Comparison of ENCODE assay signal across 9 mouse cellular contexts in the genomic region with DNA sequence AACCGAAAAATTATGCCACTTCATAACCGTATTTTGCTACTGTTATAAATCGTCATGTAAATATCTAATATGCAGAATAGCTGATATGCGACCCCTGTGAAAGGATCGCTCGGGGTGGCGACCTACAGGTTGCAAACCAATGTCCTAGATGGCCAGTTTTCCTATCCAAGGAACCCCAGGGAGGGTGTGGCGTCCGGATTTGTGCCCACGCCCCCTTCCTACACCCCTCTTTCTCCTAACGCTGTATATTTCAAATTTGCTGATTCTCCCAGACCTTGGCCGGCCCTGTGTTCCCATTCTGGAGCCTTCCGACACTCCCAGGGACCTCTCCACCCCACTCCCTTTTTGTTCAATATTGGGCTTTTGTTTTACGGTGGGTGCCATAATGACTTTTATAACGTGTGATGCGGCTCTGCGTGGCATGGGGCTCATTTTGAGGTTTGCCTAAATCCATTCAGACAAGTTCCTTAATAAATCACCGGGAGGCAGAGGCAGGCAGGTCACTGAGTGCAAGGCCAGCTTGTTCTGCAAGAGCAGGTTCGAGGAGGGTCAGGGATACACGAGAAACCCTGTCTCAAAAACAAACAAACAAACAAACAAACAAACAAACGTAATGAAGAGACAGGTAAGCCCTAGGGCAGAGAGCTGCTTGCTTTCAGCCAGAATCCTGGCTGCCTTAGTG. TPM values are rescaled to one million over a fixed set of nuclear protein-coding genes. Genes with fewer than 3 reads are reported as not detected.
DNase-seq lines count a peak whose midpoint lies in the region; ATAC-seq and TF ChIP-seq lines count a peak whose summit lies in the region.
"Had no signal": no experiment of that assay in that cellular context is flagged by ENCODE, and none has a peak within 500 bp of the region (broad histone marks: within the 10 kb centered on the region; RNA-seq: fewer than 3 reads in every experiment).

No protein-coding gene starts in this region.

- TF ChIP-seq POLR2A in embryonic fibroblast, embryonic 13.5 days (IDR thresholded peaks at IDR 0.05; ENCODE audit: low read depth, low read length) = no peak

- intact Hi-C loops in left cerebral cortex, postnatal 36 days (cut with DNase I) = no loop called here

- peak overlapping the region; percentile 91 for H3K4me2 ChIP-seq in lung, embryonic 14.5 days
- H3K4me2 ChIP-seq in kidney, embryonic 16.5 days (replicated peaks; ENCODE audit: low read depth, low read length) = peak overlapping the region; percentile 85
- peak overlapping the region; percentile 94 for H3K4me2 ChIP-seq in neural tube, embryonic 14.5 days (ENCODE audit: low read depth, low read length)

- no peaks in the 10 kb centered on the region for H3K9me3 ChIP-seq in lung, embryonic 14.5 days (ENCODE audit: low read depth, low read length)
- no peaks in the 10 kb centered on the region for H3K9me3 ChIP-seq in kidney, embryonic 16.5 days (ENCODE audit: low read length)
- H3K9me3 ChIP-seq in neural tube, embryonic 14.5 days (ENCODE audit: control insufficient read depth, low read length) = no peaks in the 10 kb centered on the region

- peak overlapping the region; percentile 59 for H3K9ac ChIP-seq in lung, embryonic 14.5 days
- peak overlapping the region; percentile 73 for H3K9ac ChIP-seq in kidney, embryonic 16.5 days (replicated peaks; ENCODE audit: low read length)
- H3K9ac ChIP-seq in neural tube, embryonic 14.5 days (replicated peaks; ENCODE audit: low read depth, low read length) = peak overlapping the region; percentile 54

- no peak for ATAC-seq in lung, embryonic 14.5 days (ENCODE audit: insufficient read depth)
- ATAC-seq in kidney, embryonic 16.5 days (ENCODE audit: low FRiP score, low TSS enrichment) = no peak
- ATAC-seq in neural tube, embryonic 14.5 days (ENCODE audit: low read depth) = no peak
- ATAC-seq in frontal cortex, adult (ENCODE audit: low TSS enrichment) = no peak

- no peaks in the 10 kb centered on the region for H3K36me3 ChIP-seq in lung, embryonic 14.5 days (ENCODE audit: insufficient read depth)
- 0 out of 2 replicates have a peak, but pooled peaks cover 4% of the 10 kb centered on the region for H3K36me3 ChIP-seq in kidney, embryonic 16.5 days (ENCODE audit: insufficient read depth, low read length)
- no peaks in the 10 kb centered on the region for H3K36me3 ChIP-seq in neural tube, embryonic 14.5 days (ENCODE audit: control insufficient read depth, insufficient read depth, low read length)

- WGBS in lung, embryonic 14.5 days = 19% methylated on average over 21 of the region's 21 CpGs
- 11% methylated on average over 21 of the region's 21 CpGs for WGBS in kidney, embryonic 16.5 days
- 14% methylated on average over 21 of the region's 21 CpGs for WGBS in neural tube, embryonic 14.5 days

- no peaks in the 10 kb centered on the region for H3K27me3 ChIP-seq in lung, embryonic 14.5 days (ENCODE audit: insufficient read depth, low read length)
- no peaks in the 10 kb centered on the region for H3K27me3 ChIP-seq in kidney, embryonic 16.5 days (ENCODE audit: insufficient read depth, low read length)
- H3K27me3 ChIP-seq in neural tube, embryonic 14.5 days (ENCODE audit: control insufficient read depth, insufficient read depth, low read length) = no peaks in the 10 kb centered on the region

- peaks cover 7% of the 10 kb centered on the region; the same call in 1 of the 2 replicates for H3K4me1 ChIP-seq in lung, embryonic 14.5 days (ENCODE audit: insufficient read depth)
- H3K4me1 ChIP-seq in embryonic fibroblast, embryonic 13.5 days (ENCODE audit: control insufficient read depth, insufficient read depth, low read length) = peaks cover 2% of the 10 kb centered on the region; the same call in 1 of the 2 replicates
- peaks cover 19% of the 10 kb centered on the region for H3K4me1 ChIP-seq in kidney, embryonic 16.5 days (ENCODE audit: insufficient read depth, low read length)
- H3K4me1 ChIP-seq in neural tube, embryonic 14.5 days (ENCODE audit: control insufficient read depth, insufficient read depth, low read length) = peaks cover 12% of the 10 kb centered on the region

- H3K27ac ChIP-seq in lung, embryonic 14.5 days (ENCODE audit: low read depth) = no peak overlapping the region
- no peak overlapping the region; the same call in 1 of the 2 replicates for H3K27ac ChIP-seq in embryonic fibroblast, embryonic 13.5 days (ENCODE audit: insufficient read depth, low read length)
- H3K27ac ChIP-seq in kidney, embryonic 16.5 days (ENCODE audit: low read length) = peak overlapping the region; percentile 90
- no peak overlapping the region for H3K27ac ChIP-seq in neural tube, embryonic 14.5 days (ENCODE audit: low read depth, low read length)

- H3K4me3 ChIP-seq in lung, embryonic 14.5 days (ENCODE audit: low read depth, low read length) = peak overlapping the region; percentile 68
- H3K4me3 ChIP-seq in embryonic fibroblast, embryonic 13.5 days (ENCODE audit: insufficient read depth, low read length) = peak overlapping the region; percentile 62
- peak overlapping the region; percentile 75 for H3K4me3 ChIP-seq in kidney, embryonic 16.5 days (ENCODE audit: low read length)
- peak overlapping the region; percentile 57 for H3K4me3 ChIP-seq in neural tube, embryonic 14.5 days (ENCODE audit: low read depth, low read length)

- no peak for DNase-seq in lung, embryonic 14.5 days
- no peak for DNase-seq in lung, postnatal 25 days (ENCODE audit: low spot score)
- no peak for DNase-seq in ovary, postnatal 14 days (ENCODE audit: low spot score)
- no peak for DNase-seq in left cerebral cortex, postnatal 36 days (ENCODE audit: low spot score in 2 of 2)

- TF ChIP-seq CTCF in lung, embryonic 14.5 days (IDR thresholded peaks at IDR 0.05; ENCODE audit: low read depth) = no peak
- no peak for TF ChIP-seq CTCF in embryonic fibroblast, embryonic 13.5 days (IDR thresholded peaks at IDR 0.05; ENCODE audit: borderline replicate concordance, insufficient read depth, low read length)

RNA-seq across cellular contexts. Expression of a gene that starts 0.9 kb away (rescaled TPM):
- polyA plus RNA-seq in lung, embryonic 14.5 days (2014; fragmentation: Nextera tagmentation; extraction: Ambion mirVana) = 11.7 and 13.8 TPM in 2 replicates
- polyA plus RNA-seq in embryonic fibroblast, embryonic 13.5 days (2011; ENCODE audit: insufficient read length, low read depth, missing spikeins) = 27.0 and 40.9 TPM in 2 replicates
- polyA plus RNA-seq in kidney, embryonic 16.5 days (2015; fragmentation: Nextera tagmentation; extraction: Ambion mirVana) = 133 and 149 TPM in 2 replicates
- 13.5 and 21.7 TPM in 2 replicates for polyA plus RNA-seq in neural tube, embryonic 14.5 days (2014; fragmentation: Nextera tagmentation; extraction: Ambion mirVana)
- 10 to 100 TPM; 17.2 to 19.5 TPM for total RNA-seq in left cerebral cortex, postnatal 36 days (2021)

RNA-seq across cellular contexts. Expression of a gene that starts 20.6 kb away (rescaled TPM):
- not detected in 2 replicates for polyA plus RNA-seq in lung, embryonic 14.5 days (2014; fragmentation: Nextera tagmentation; extraction: Ambion mirVana)
- polyA plus RNA-seq in embryonic fibroblast, embryonic 13.5 days (2011; ENCODE audit: insufficient read length, low read depth, missing spikeins) = not detected in 2 replicates
- not detected in 2 replicates for polyA plus RNA-seq in kidney, embryonic 16.5 days (2015; fragmentation: Nextera tagmentation; extraction: Ambion mirVana)
- polyA plus RNA-seq in neural tube, embryonic 14.5 days (2014; fragmentation: Nextera tagmentation; extraction: Ambion mirVana) = not detected in 2 replicates
- not detected for total RNA-seq in left cerebral cortex, postnatal 36 days (2021)
- total RNA-seq: layer of hippocampus, postnatal 36 days had no signal

RNA-seq across cellular contexts. Expression of a gene that starts 29.8 kb away (rescaled TPM):
- not detected in 2 replicates for polyA plus RNA-seq in lung, embryonic 14.5 days (2014; fragmentation: Nextera tagmentation; extraction: Ambion mirVana)
- polyA plus RNA-seq in embryonic fibroblast, embryonic 13.5 days (2011; ENCODE audit: insufficient read length, low read depth, missing spikeins) = not detected in 2 replicates
- not detected in 2 replicates for polyA plus RNA-seq in kidney, embryonic 16.5 days (2015; fragmentation: Nextera tagmentation; extraction: Ambion mirVana)
- not detected in 2 replicates for polyA plus RNA-seq in neural tube, embryonic 14.5 days (2014; fragmentation: Nextera tagmentation; extraction: Ambion mirVana)
- not detected for total RNA-seq in left cerebral cortex, postnatal 36 days (2021)
- total RNA-seq: layer of hippocampus, postnatal 36 days had no signal
